Mouse (Mus musculus) heart, embryonic 11.5 days (tissue): ENCODE measurements around the gene Scrn1. TPM values are rescaled to one million over a fixed set of nuclear protein-coding genes. Genes with fewer than 3 reads are reported as not detected.
A peak's percentile ranks its signal among the peaks of the same experiment; 100 is the strongest.

Experiments
- ATAC-seq: fragments of 200-750 bp; cut with Nextera tagmentation; replicated peaks from 2 replicates; pipeline ENCODE4 v1.8.0; 2017; ENCODE audit warnings: moderate library complexity; ENCODE audit not compliant: insufficient number of reproducible peaks, low FRiP score, low TSS enrichment
- H3K27ac ChIP-seq: fragments of 300-500 bp; sonication (generic); 2 replicates; pipeline ENCODE4 v1.5.1; 2014; ENCODE audit warnings: mild to moderate bottlenecking, low read depth, low read length
- H3K27me3 ChIP-seq: fragments of 300-500 bp; sonication (generic); 2 replicates; pipeline ENCODE4 v1.6.1; 2014; ENCODE audit warnings: mild to moderate bottlenecking, low read length, mixed read lengths; ENCODE audit not compliant: control insufficient read depth, insufficient read depth
- H3K36me3 ChIP-seq: fragments of 300-500 bp; sonication (generic); 2 replicates; pipeline ENCODE4 v1.6.1; 2014; ENCODE audit warnings: mild to moderate bottlenecking, low read length, moderate library complexity, mixed read lengths; ENCODE audit not compliant: control insufficient read depth, insufficient read depth
- H3K4me1 ChIP-seq: fragments of 300-500 bp; sonication (generic); 2 replicates; pipeline ENCODE4 v1.6.1; 2014; ENCODE audit warnings: low read length; ENCODE audit not compliant: control insufficient read depth, insufficient read depth
- H3K4me2 ChIP-seq: fragments of 300-500 bp; sonication (generic); 2 replicates; pipeline ENCODE4 v1.6.1; 2014; ENCODE audit warnings: mild to moderate bottlenecking, moderate library complexity
- H3K4me3 ChIP-seq: fragments of 300-500 bp; sonication (generic); 2 replicates; pipeline ENCODE4 v1.5.1; 2014; ENCODE audit warnings: low read depth, low read length
- H3K9ac ChIP-seq: fragments of 300-500 bp; sonication (generic); 2 replicates; pipeline ENCODE4 v1.6.1; 2014; ENCODE audit warnings: mild to moderate bottlenecking, low read depth, low read length, moderate library complexity
- H3K9me3 ChIP-seq: fragments of 300-500 bp; sonication (generic); replicated peaks from 2 replicates; pipeline ENCODE4 v1.6.1; 2016; ENCODE audit warnings: low read length; ENCODE audit not compliant: control insufficient read depth
- WGBS: fragments of 180-500 bp; shearing (Covaris S2); extraction: QIAGEN DNeasy Blood & Tissue Kit; methylation state at CpG from one replicate; pipeline ENCODE4 v1.1.7; 2014; ENCODE audit not compliant: insufficient replicate concordance; 5-methylcytosine and 5-hydroxymethylcytosine counted together
- polyA plus RNA-seq: library from polyadenylated mRNA; unstranded; fragments of >200 nt; fragmentation: Nextera tagmentation; extraction: Ambion mirVana; gene quantifications from 2 replicates; pipeline ENCODE4 v1.2.1, GENCODE M21; 2014

The Scrn1 gene
- polyA plus RNA-seq, 1 experiment from 2014 or later = 15.5 TPM

DNA sequence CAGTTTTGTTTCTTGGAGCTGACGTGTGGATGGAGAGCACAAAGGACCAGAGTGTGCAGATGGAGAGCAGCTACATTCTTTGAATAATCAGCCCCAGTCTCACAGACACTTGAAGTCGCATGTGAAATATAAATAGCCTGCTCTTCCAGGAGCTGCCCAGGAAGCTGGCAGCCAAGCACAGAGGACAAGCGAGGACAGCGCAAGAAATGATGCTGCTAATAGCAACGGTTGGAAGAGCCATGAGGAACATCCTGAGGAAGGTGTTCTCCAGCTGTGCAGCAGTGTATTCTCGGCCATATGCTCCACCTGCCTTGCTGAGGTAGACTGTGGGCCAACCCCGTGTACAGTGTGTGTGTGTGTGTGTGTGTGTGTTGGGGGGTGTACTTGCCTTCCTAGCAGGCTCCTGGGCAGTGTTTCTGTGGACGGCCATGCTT is 35.2 kb downstream of the Scrn1 start:
- Histone ChIP-seq H3K4me2 (peak overlapping the region; percentile 40), H3K9me3 (no peaks in the 10 kb centered on the region), H3K27ac (peak overlapping the region; percentile 46), H3K4me3 (no peak overlapping the region), H3K9ac (no peak overlapping the region), H3K27me3 (no peaks in the 10 kb centered on the region), H3K4me1 (peaks cover 14% of the 10 kb centered on the region), H3K36me3 (no peaks in the 10 kb centered on the region)
- ATAC-seq = 0 out of 2 replicates have a peak, but pooled peaks have one; percentile 67
- WGBS = 44% methylated on average over 8 of the region's 8 CpGs

DNA sequence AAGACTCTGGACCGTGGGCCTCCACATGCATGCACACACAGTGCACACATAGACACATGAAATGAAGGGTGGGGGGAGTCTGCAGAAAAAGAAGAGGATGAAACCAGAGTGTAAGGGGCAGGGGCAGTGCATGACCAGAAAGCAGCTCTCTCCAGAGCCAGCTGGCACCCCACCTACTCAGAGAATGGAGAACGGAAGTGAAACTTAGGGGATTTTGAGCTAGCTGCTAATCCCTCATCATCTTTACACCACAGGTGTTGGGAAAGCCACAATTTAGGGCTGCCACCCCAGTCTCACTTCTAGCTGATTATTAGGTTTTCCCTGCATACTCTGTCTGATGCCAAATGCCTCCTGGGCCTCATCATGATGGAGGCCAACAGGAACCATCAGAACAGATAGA is 36.1 kb downstream of the Scrn1 start:
- no peak for ATAC-seq
- no peak overlapping the region for H3K4me3 ChIP-seq
- no peaks in the 10 kb centered on the region for H3K27me3 ChIP-seq
- peaks cover 14% of the 10 kb centered on the region for H3K4me1 ChIP-seq
- no peaks in the 10 kb centered on the region for H3K36me3 ChIP-seq
- H3K27ac ChIP-seq = no peak overlapping the region
- 81% methylated on average over 2 of the region's 2 CpGs for WGBS
- H3K4me2 ChIP-seq = no peak overlapping the region
- H3K9me3 ChIP-seq = no peaks in the 10 kb centered on the region
- no peak overlapping the region for H3K9ac ChIP-seq

DNA sequence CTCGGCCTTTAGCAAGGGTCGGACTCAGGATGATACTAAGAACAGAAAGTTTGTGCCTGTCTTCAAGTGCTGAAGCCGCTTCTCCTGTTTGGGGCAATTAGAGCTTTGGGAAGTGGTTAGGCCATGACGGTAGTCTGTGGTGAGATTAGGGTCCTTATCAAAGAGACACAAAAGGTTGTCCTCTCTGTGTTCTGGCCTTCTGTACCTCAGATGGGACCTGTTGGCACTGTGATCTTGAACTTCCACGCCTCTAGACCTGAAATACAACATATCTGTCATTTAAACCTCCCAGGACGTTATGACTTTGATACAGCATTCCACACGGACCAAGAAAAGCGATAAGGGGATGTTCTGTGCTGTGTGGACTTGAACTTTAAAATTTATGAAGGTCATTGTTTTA is 37.6 kb downstream of the Scrn1 start:
- Histone ChIP-seq H3K36me3 (no peaks in the 10 kb centered on the region), H3K27me3 (no peaks in the 10 kb centered on the region), H3K9me3 (no peaks in the 10 kb centered on the region), H3K4me2 (no peak overlapping the region), H3K4me3 (no peak overlapping the region), H3K27ac (no peak overlapping the region), H3K4me1 (peaks cover 14% of the 10 kb centered on the region), H3K9ac (no peak overlapping the region)
- 68% methylated on average over 8 of the region's 8 CpGs for WGBS
- ATAC-seq = no peak

DNA sequence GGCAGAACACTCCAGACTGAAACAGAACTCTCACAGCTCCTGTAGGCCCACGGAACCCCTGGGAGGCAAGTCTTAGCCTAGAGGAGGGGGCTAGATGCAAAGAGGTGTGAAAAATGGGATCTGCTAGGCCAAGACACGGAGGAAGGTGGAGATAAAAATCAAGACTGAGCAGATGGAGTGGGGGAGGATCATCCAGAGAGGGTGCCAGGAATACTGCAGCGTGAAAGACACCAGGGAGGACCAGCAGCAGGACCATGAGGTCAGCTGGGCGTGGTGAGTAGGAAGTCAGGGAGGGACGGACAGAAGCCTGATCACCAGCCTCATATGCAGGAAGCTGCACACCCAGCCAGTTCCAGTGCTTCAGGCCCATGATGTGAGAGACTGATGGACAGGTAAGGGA is 47.5 kb downstream of the Scrn1 start:
- Histone ChIP-seq H3K27me3 (0 out of 2 replicates have a peak, but pooled peaks cover 2% of the 10 kb centered on the region), H3K4me1 (no peaks in the 10 kb centered on the region), H3K9ac (no peak overlapping the region), H3K4me3 (no peak overlapping the region), H3K27ac (no peak overlapping the region), H3K9me3 (no peaks in the 10 kb centered on the region), H3K36me3 (no peaks in the 10 kb centered on the region), H3K4me2 (no peak overlapping the region)
- ATAC-seq = no peak
- WGBS = 61% methylated on average over 5 of the region's 5 CpGs

DNA sequence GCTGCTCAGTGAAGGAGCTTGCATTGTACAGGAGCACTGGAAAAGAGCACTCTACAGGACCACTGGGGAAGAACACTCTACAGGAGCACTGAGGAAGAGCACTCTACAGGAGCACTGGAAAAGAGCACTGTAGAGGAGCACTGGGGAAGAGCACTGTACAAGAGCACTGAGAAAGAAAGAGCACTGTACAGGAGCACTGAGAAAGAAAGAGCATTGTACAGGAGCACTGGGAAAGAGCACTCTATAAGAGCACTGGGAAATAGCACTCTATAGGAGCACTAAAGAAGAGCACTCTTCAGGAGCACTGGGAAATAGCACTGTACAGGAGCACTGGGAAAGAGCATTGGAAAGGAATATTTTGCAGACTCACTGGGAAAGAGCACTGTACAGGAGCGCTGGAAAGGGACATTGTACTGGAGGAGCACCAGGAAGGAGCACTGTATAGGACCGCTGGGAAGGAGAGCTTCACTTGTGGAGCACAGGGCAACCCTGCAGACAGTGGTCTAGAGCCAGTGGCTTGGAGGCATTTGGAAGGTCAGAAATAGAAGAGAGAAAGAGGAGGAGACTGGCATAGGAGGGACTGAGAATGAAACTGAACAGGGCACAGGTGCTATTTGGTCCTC is 49.7 kb downstream of the Scrn1 start:
- Histone ChIP-seq H3K27ac (no peak overlapping the region), H3K4me1 (no peaks in the 10 kb centered on the region), H3K27me3 (0 out of 2 replicates have a peak, but pooled peaks cover 2% of the 10 kb centered on the region), H3K4me3 (no peak overlapping the region), H3K4me2 (no peak overlapping the region), H3K36me3 (no peaks in the 10 kb centered on the region), H3K9me3 (no peaks in the 10 kb centered on the region), H3K9ac (no peak overlapping the region)
- ATAC-seq = 0 out of 2 replicates have a peak, but pooled peaks have one; percentile 39
- WGBS = 81% methylated on average over 2 of the region's 2 CpGs

DNA sequence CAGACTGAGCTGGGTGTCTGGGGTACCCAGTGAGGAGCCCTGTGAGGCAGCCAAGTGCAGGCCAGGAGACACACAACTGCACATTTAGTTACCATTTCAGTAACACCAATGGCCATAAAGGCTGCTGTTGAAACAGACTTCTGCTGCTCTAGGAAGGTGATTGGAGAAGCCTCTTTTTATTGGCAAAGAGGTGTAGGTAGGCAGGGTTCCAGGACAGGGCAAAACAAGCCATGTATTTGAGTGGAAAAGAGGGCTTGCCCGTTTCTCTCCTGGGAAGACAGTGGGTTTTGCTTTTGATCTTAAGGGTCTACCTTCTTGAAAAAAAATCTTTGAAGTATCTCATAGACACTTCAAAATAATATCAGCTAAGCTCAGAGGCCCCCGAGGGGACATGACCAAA is 54.0 kb downstream of the Scrn1 start:
- WGBS = 65% methylated on average over 2 of the region's 2 CpGs
- Histone ChIP-seq H3K4me1 (peaks cover 14% of the 10 kb centered on the region), H3K9me3 (no peaks in the 10 kb centered on the region), H3K4me3 (no peak overlapping the region), H3K36me3 (no peaks in the 10 kb centered on the region), H3K9ac (no peak overlapping the region), H3K27ac (no peak overlapping the region), H3K27me3 (0 out of 2 replicates have a peak, but pooled peaks cover 5% of the 10 kb centered on the region), H3K4me2 (no peak overlapping the region)
- no peak for ATAC-seq

DNA sequence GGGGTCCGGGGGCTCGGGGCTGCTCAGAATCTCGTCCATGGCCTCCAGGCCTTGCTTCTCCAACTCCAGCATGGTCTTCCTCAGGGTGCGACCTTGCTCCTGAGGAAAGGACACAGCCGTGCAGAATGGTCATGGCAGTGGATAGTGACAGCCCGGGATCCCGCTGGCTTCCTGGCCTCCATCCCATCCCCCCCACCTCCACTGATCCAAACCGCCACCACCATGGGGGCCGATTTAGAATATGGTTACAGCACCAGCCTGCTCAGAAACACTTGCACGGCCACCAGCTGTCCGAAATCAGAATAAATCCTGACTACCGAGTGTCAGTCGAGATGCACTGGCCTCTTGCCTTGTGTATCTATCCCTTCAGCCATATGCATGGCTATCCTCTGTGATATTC is 57.0 kb downstream of the Scrn1 start:
- 81% methylated on average over 13 of the region's 13 CpGs for WGBS
- peaks cover 18% of the 10 kb centered on the region for H3K4me1 ChIP-seq
- H3K9me3 ChIP-seq = no peaks in the 10 kb centered on the region
- H3K9ac ChIP-seq = no peak overlapping the region
- H3K4me3 ChIP-seq = no peak overlapping the region
- ATAC-seq = no peak
- H3K27me3 ChIP-seq = 0 out of 2 replicates have a peak, but pooled peaks cover 2% of the 10 kb centered on the region
- H3K27ac ChIP-seq = no peak overlapping the region
- H3K36me3 ChIP-seq = no peaks in the 10 kb centered on the region
- H3K4me2 ChIP-seq = no peak overlapping the region

DNA sequence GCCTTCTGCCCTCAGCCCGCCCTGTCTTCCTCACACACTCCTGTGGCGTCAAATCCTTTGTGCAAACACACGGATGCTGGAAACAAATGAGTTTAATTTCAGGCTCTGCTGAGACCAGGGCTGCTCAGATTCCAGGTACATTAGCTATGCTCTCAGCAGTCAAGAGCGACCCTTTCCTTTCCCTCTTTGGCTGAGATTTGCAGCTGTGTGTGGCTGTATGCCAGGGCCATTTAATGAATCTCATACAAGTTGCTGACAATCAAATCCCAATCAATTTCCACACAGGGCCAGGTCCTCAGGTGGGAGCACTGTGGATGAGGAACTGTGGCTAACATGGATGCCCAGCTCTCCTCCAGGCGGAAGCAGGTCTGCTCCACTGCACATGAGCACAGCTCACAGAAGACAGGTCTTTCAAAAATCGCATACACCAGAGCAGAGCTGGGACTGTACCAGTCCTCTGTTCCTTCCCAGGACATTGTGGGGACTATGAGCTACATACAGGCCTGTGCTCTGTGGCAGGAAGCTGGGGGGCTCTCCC is 58.0 kb downstream of the Scrn1 start:
- H3K4me1 ChIP-seq = peaks cover 18% of the 10 kb centered on the region
- no peak overlapping the region for H3K4me2 ChIP-seq
- 0 out of 2 replicates have a peak, but pooled peaks cover 2% of the 10 kb centered on the region for H3K27me3 ChIP-seq
- H3K27ac ChIP-seq = no peak overlapping the region
- no peak overlapping the region for H3K9ac ChIP-seq
- H3K4me3 ChIP-seq = no peak overlapping the region
- H3K9me3 ChIP-seq = no peaks in the 10 kb centered on the region
- no peaks in the 10 kb centered on the region for H3K36me3 ChIP-seq
- 63% methylated on average over 6 of the region's 6 CpGs for WGBS
- no peak for ATAC-seq

DNA sequence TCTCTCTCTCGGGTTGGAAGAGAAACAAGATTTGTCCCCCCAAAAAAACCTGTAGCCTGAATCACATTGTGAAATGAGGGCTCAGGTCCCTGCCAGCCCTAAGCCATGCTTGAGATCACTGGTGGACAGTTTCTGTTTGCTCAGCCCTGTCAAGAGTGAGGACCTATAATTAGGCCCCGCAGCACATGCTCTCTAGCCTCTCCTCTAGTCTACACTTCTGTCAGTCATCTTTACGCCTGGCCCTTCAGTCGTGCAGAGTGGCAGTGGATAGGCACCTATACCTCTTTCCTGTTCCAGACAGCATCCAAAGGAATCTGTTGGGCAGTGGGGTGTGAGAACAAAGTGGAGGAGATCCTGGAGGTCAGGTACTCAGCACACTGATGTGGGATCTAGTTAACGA is 58.5 kb downstream of the Scrn1 start:
- Histone ChIP-seq H3K27ac (no peak overlapping the region), H3K36me3 (no peaks in the 10 kb centered on the region), H3K4me1 (peaks cover 21% of the 10 kb centered on the region), H3K4me2 (no peak overlapping the region), H3K4me3 (no peak overlapping the region), H3K27me3 (0 out of 2 replicates have a peak, but pooled peaks cover 2% of the 10 kb centered on the region), H3K9ac (no peak overlapping the region), H3K9me3 (no peaks in the 10 kb centered on the region)
- WGBS = 51% methylated on average over 5 of the region's 5 CpGs
- ATAC-seq = no peak
